Mouse (Mus musculus): ENCODE data around the gene Mgat5. TPM values are rescaled to one million over a fixed set of nuclear protein-coding genes. Genes with fewer than 3 reads are reported as not detected.

Mgat5 gene
- total RNA-seq, 2 experiments from 2014 or later, result 77.3 to 79.1 TPM

DNA sequence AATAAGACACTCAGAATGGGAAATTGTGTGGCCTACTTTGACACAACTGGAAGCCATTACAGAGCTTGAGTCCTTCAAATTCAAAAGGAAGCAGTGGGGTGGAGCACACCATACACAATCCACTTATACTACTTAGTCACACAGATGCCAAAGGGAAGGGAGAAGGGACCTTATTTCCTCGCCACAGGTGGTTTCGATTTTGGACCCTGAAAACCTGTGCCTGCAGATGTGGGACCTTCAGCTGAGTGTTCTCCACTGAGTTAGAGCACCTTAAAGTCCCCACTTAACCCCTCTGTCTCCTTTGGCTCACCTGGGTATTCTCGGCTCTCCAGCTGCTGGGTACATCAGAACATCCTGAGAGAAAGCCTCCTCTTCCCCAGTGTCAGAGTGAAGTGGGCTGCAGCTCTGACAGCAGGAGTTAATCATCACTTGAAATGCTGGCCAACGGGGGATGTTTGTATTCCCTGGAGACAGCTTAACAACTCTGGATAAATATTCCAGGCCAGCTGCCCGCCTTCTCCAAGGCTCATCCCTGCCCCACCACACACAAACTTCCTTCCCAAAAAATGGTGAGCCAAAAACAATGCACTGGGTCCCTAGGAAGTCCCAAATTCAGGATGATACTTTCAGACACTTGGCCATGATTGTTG is 240.1 kb downstream of the Mgat5 start:
- DNase-seq (ENCODE audit: low spot score in 2 of 2), result no peak
- intact Hi-C loops (cut with DNase I), result no loop called here

DNA sequence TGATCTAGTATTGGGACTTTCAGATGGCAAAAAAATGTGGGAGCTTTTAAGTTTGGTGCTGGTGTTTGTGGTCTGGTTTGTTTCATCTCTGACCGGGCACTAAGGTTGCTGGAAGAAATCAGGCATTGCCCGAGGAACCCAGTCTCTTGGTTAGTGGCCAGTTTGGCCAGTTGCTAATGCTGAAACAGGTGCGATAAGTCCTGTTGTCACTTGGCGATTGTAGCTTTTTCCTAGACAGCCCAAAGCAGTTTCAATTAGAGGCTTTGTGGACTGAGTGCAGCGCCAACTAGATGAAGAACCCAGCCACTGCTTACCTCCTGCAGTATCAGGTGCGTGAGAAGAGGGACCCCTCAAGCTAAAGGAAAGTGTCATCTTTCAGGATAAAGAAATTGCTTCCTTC is 248.6 kb downstream of the Mgat5 start:
- no peak for DNase-seq (ENCODE audit: low spot score in 2 of 2)
- intact Hi-C loops (cut with DNase I), result no loop called here

DNA sequence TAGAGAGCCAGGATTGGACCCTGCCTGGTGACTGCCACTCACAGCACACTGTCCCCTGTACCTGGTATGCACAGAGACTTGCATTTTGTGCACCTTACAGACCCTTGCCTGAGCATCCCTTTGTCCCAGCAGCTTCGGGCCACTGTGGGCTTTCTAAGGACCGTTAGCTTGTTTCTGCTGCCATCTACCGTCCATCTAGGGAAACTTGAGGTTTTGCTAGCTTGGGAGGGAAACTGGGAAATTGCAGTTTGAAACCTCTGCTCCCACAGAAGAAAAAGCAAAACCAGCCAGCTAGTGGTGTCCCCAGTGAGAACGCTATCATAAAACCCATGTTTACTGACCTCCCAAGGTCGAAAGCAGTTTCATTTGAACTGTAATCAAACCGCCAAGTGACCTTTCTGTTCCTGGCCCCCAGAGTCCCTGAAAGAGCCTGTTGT is 254.2 kb downstream of the Mgat5 start:
- peak; percentile 39 to 60 for DNase-seq (ENCODE audit: low spot score in 2 of 2)
- intact Hi-C loops (cut with DNase I), result loop anchor here (1.0 to 5.0 kb wide), 3 partner anchors 52 to 442 kb away; partner anchors contain the start of gene Mgat5

DNA sequence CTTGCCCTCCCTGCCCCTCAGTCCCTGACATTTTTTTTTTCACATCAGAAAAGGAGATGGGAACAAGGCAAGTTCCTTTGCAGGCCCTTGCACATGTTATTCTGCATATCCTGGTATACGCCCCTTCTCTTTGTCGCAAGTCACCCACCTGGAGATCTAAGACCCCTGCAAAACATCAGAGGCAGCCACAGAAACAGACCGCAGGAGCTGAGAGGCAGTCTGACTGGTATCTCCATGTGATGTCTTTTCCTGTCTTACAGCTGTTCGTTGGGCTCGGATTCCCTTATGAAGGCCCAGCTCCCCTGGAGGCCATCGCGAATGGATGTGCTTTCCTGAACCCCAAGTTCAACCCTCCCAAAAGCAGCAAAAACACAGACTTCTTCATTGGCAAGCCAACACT is 254.8 kb downstream of the Mgat5 start:
- intact Hi-C loops (cut with DNase I), result loop anchor here (1.0 to 5.0 kb wide), 3 partner anchors 52 to 442 kb away; partner anchors contain the start of gene Mgat5
- DNase-seq (ENCODE audit: low spot score in 2 of 2), result no peak

GRCm38 (mm10) chr1:127461017-127461416 is 256.2 kb downstream of the Mgat5 start:
- intact Hi-C loops (cut with DNase I), result no loop called here

GRCm38 (mm10) chr1:127464041-127464440 is 259.2 kb downstream of the Mgat5 start:
- intact Hi-C loops (cut with DNase I), result no loop called here
- DNase-seq (ENCODE audit: low spot score in 2 of 2), result no peak

More at GRCm38 (mm10) chr1:127461017-127461416, 256.2 kb downstream of the Mgat5 start:
- DNase-seq (ENCODE audit: low spot score in 2 of 2), result no peak

DNA sequence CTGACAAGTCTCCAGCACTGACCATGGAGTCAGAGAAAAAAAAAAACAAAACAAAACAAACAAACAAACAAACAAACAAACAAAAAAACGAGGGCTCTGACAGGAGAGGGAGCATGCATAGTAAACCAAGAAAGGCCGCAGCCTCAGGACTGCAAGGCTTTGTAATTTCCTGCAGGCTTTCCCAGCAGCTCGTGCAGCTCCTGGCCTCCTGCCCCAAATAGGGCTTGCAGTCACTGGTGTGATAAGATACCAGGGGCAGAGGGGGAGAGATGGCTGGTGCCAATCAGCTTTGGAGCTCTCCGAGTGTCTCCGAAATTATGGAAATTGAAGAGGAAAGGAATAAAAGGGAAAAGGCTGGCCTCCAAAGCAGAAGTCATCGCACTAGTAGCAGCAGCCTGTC is 260.5 kb downstream of the Mgat5 start:
- intact Hi-C loops (cut with DNase I), result no loop called here
- DNase-seq (ENCODE audit: low spot score in 2 of 2), result no peak

DNA sequence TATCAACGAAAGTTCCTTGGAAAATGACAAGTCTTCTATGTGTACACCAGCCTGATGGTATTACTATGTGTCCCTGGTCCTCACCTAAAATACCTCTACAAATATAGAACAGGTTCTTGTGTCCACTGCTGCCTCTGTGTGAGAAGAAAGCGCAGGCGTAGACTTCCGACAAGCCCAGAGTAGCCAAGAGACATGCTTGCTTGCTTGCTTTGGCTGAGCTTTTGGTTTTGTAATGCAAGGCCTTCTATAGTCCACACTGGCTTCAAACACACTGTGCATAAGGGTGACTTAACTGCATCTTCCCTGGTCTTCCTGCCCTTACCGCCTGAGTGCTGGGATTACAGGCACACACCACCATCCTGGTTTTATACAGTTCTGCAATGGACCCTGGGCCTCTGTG is 262.4 kb downstream of the Mgat5 start:
- intact Hi-C loops (cut with DNase I), result no loop called here
- no peak for DNase-seq (ENCODE audit: low spot score in 2 of 2)

DNA sequence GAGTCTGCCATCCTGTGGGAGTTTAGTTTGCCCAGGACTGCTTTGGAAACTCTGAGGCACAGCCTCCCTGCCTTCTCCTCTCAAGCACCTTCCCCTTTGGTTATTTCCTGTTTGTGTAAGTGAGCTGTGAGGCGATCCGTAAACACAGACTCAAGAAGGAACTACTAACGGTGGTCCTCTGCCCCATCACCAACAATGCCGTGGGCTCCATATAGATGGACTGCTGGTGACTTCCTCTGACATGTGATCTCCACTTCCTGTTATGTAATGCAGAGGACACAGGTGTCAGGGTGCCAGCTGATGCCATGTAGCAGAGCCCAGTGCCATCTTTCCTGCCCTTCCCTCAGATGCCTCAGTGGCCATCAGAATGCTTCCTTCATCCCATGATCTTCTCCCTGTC is 265.4 kb downstream of the Mgat5 start:
- no peak for DNase-seq (ENCODE audit: low spot score in 2 of 2)
- intact Hi-C loops (cut with DNase I), result no loop called here

GRCm38 (mm10) chr1:127475756-127476155 is 270.9 kb downstream of the Mgat5 start:
- DNase-seq (ENCODE audit: low spot score in 2 of 2), result no peak
- intact Hi-C loops (cut with DNase I), result no loop called here

GRCm38 (mm10) chr1:127482911-127483310 is 278.1 kb downstream of the Mgat5 start:
- intact Hi-C loops (cut with DNase I), result no loop called here
- DNase-seq (ENCODE audit: low spot score in 2 of 2), result no peak

- no peak for DNase-seq (ENCODE audit: low spot score in 2 of 2)
- intact Hi-C loops (cut with DNase I), result no loop called here
Measured at GRCm38 (mm10) chr1:127484188-127484587, 279.4 kb downstream of the Mgat5 start.

DNA sequence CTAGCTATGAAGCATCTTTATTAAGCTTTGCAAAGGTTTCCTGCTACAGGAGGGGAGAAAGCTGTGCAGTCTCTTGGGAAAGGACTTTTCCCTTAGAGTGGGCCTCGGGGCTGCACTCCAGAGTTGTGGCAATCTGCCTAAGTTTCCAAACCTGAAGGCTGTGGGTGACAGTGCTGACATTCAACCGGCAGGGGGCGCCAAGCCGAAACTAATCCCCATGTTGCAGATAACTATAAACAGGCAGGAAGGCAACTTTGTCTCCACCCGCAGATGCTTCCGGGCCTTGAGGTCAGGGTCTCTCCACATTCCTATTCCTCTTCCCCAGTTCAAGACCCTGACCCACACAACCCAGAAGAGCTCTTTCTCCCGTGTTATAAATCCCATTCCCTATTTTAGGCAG is 280.0 kb downstream of the Mgat5 start:
- peak in 1 of 2 experiments; percentile 35 for DNase-seq (ENCODE audit: low spot score in 2 of 2)
- intact Hi-C loops (cut with DNase I), result loop anchor here (5.0 kb wide), 1 partner anchor 468 kb away; no protein-coding TSS in a partner anchor

DNA sequence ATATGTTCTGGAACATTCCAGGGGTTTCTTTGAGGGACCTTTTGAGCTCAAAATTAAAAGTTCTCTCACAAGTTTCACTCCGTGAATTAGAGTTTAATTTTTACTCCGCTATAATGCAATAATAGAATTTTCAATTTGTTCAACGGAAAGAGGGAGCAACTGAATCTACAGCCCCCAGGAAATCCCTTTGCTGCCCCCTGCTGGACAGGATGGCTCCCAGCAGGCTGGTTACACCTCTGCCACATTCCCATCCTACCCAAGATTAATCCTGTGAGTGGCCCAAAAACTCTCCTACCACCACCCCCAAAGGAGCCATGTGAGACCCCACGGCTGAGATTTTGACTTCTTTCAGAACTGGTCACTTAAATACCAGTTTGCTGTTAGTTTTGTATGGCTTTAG is 282.3 kb downstream of the Mgat5 start:
- intact Hi-C loops (cut with DNase I), result loop anchor here (5.0 kb wide), 1 partner anchor 470 kb away; no protein-coding TSS in a partner anchor
- peak in 1 of 2 experiments; percentile 43 for DNase-seq (ENCODE audit: low spot score in 2 of 2)

- DNase-seq (ENCODE audit: low spot score in 2 of 2), result no peak
- intact Hi-C loops (cut with DNase I), result no loop called here
Measured at GRCm38 (mm10) chr1:127496737-127497543, 292.1 kb downstream of the Mgat5 start.

GRCm38 (mm10) chr1:127498746-127499145 is 293.9 kb downstream of the Mgat5 start:
- intact Hi-C loops (cut with DNase I), result no loop called here
- no peak for DNase-seq (ENCODE audit: low spot score in 2 of 2)

DNA sequence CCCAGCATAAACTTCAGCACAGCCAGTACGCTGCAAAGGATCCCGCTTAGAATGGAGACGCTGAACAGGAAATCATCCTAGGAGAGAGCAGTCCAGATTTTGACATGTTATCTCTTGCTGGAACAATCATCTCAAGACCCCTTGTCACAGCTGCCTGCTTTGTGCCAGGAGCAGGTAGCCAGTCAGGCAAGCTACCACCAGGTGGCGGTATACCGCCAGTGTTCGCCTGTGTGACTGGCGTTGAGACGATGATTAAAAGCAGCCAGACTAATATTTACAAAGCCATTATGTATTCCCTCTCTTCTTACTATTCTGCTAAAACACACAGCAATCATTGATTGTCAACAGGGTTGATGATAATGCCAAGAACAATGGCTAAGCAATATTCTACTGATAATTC is 295.4 kb downstream of the Mgat5 start:
- DNase-seq (ENCODE audit: low spot score in 2 of 2), result peak; percentile 57 to 81
- intact Hi-C loops (cut with DNase I), result loop anchor here (1.0 to 5.0 kb wide), 2 partner anchors 177 to 265 kb away; partner anchors contain the start of gene Tmem163

GRCm38 (mm10) chr1:127500701-127501100 is 295.9 kb downstream of the Mgat5 start:
- no peak for DNase-seq (ENCODE audit: low spot score in 2 of 2)
- intact Hi-C loops (cut with DNase I), result loop anchor here (1.0 to 5.0 kb wide), 2 partner anchors 177 to 265 kb away; partner anchors contain the start of gene Tmem163

DNA sequence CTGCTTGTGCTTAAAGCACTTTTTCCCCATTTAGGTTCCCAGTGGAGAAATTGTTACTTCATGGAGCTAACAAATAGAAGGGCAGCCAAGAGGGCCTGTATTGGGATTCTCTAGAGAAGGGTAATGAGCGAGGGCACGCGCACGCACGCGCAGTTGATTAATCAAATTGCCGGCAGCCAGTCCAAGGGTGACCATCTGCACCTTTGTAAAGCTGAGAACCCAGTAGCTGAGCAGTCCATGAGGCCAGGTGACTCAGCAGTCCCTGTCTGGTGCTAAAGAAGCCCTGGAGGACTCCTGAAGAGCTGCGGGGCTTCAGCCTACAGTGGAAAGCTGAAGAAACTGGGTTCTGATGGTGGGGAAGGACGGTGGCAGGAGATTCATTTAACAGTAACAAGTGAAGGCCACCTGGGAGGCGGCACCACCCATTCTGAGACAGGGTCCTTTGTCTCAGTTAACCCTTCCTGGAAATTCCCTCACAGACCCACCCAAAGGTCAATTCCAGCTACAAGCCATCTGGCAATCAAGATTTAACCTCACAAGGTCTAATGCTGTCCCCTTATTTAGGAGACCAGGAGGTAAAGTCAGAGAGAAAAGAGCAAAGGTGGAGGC is 302.3 kb downstream of the Mgat5 start:
- no peak for DNase-seq (ENCODE audit: low spot score in 2 of 2)
- intact Hi-C loops (cut with DNase I), result no loop called here

- intact Hi-C loops (cut with DNase I), result no loop called here
- DNase-seq (ENCODE audit: low spot score in 2 of 2), result no peak
Measured at GRCm38 (mm10) chr1:127508067-127508739, 303.4 kb downstream of the Mgat5 start.

Data from left cerebral cortex, postnatal 36 days (tissue).